Mouse (Mus musculus): ENCODE data around the gene Brd4. TPM values are rescaled to one million over a fixed set of nuclear protein-coding genes. Genes with fewer than 3 reads are reported as not detected.
A peak's percentile ranks its signal among the peaks of the same experiment; 100 is the strongest.

The Brd4 gene
- total and polyA plus RNA-seq, 3 experiments: 12.3 to 91.4 TPM; not detected in 1

GRCm38 (mm10) chr17:32269151-32269550 lies 15.4 kb downstream of the Brd4 start (continued):
- TF ChIP-seq UBTF (IDR thresholded peaks at IDR 0.05; ENCODE audit: borderline replicate concordance, insufficient read depth, low read depth, low read length) (no peak), JUND (IDR thresholded peaks at IDR 0.05; ENCODE audit: low read depth, low read length) (no peak), EP300 (IDR thresholded peaks at IDR 0.05; ENCODE audit: low read depth in 1 of 2, low read length in 2 of 2) (peak; percentile 14 to 34; a peak in 3 of 4 replicates), CHD2 (IDR thresholded peaks at IDR 0.05; ENCODE audit: low read length) (no peak; the same call in 1 of the 2 replicates), MYC (IDR thresholded peaks at IDR 0.05; ENCODE audit: low read depth, low read length) (peak; percentile 48; the same call in 1 of the 2 replicates)

DNA sequence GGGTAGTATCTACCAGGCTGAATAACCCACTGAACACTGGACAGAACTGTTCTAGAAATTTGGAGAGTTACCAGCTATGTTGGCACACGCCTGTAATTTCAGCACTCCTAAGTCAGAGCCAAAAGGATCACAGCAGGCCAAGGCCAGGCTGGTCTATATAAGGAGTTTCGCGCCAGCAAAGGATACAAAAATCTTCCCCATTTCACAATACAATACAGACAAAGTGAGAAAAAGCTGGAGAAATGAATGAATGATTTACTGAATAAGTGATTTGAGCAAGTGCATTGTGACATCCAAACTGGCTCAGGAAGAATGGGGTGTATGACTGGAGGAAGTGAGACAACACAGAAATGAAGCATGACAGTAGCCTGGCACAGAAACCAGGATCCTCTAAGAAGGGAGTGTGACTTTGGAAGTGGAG lies 16.0 kb downstream of the Brd4 start:
- Histone ChIP-seq H3K9me3 (replicated peaks; ENCODE audit: insufficient read depth, low read length) (no peaks in the 10 kb centered on the region), H3K27me3 (ENCODE audit: control insufficient read depth in 1 of 2, insufficient read depth in 2 of 2, low read length in 2 of 2) (no peaks in the 10 kb centered on the region)

DNA sequence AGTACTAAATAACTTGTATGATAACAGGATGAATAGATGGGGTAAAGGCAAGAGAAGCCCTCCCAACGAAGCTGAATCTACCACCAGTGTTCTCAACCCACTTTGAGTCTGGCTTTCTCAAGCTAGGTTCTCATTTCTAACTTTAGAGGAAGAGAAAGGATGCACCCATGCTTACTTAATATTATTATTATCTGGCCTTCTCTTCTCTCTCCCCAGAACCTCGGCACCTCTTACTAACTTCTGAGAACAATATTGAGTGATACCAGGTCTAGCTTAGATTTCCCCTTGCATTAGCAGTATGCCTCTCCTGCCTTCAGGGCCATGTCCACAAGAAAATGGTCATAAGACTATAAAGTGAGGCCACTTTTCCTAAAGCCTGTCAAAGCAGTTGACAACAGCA lies 16.4 kb downstream of the Brd4 start:
- Histone ChIP-seq H3K9ac (ENCODE audit: control insufficient read depth, low read depth, low read length, poor library complexity, severe bottlenecking) (no peak overlapping the region), H3K79me2 (ENCODE audit: control insufficient read depth, insufficient read depth, low read length, poor library complexity) (peaks cover 78% of the 10 kb centered on the region), H3K4me1 (ENCODE audit: control insufficient read depth in 1 of 2, insufficient read depth in 2 of 2, low read length in 2 of 2) (peaks cover 20 to 26% of the 10 kb centered on the region in 2 experiments), H3K27me3 (ENCODE audit: control insufficient read depth in 1 of 2, insufficient read depth in 2 of 2, low read length in 2 of 2) (no peaks in the 10 kb centered on the region), H3K36me3 (ENCODE audit: control insufficient read depth in 1 of 2, insufficient read depth in 2 of 2, low read length in 2 of 2) (peaks cover 18 to 43% of the 10 kb centered on the region in 2 experiments), H3K9me3 (replicated peaks; ENCODE audit: insufficient read depth, low read length) (no peaks in the 10 kb centered on the region), H3K27ac (ENCODE audit: control insufficient read depth, low read depth, low read length) (peak overlapping the region; percentile 47), H3K4me3 (ENCODE audit: control insufficient read depth in 1 of 2, insufficient read depth in 1 of 2, low read depth in 2 of 2, low read length in 2 of 2) (no peak overlapping the region)
- TF ChIP-seq TBP (IDR thresholded peaks at IDR 0.05; ENCODE audit: low read depth, low read length) (no peak), USF1 (IDR thresholded peaks at IDR 0.05; ENCODE audit: low read depth, low read length) (no peak)
- DNase-seq (ENCODE audit: low read depth, low spot score): peak; percentile 51

More for the DNA sequence above, 16.0 kb downstream of the Brd4 start:
- TF ChIP-seq MAZ (IDR thresholded peaks at IDR 0.05; ENCODE audit: low read depth, low read length) (no peak), CTCF (IDR thresholded peaks at IDR 0.05 in 2 of 3, conservative IDR thresholded peaks at IDR 0.05 in 1 of 3; ENCODE audit: control insufficient read depth in 1 of 3, insufficient read depth in 1 of 3, low read depth in 2 of 3, low read length in 3 of 3, poor library complexity in 1 of 3, severe bottlenecking in 1 of 3) (no peak), NRF1 (IDR thresholded peaks at IDR 0.05; ENCODE audit: insufficient read depth, low read depth, low read length, poor library complexity, severe bottlenecking) (no peak)
- Histone ChIP-seq H3K36me3 (ENCODE audit: control insufficient read depth in 1 of 2, insufficient read depth in 2 of 2, low read length in 2 of 2) (peaks cover 21 to 44% of the 10 kb centered on the region in 2 experiments), H3K4me3 (ENCODE audit: control insufficient read depth in 1 of 2, insufficient read depth in 1 of 2, low read depth in 2 of 2, low read length in 2 of 2) (no peak overlapping the region), H3K4me1 (ENCODE audit: control insufficient read depth in 1 of 2, insufficient read depth in 2 of 2, low read length in 2 of 2) (peaks cover 20 to 26% of the 10 kb centered on the region in 2 experiments), H3K27ac (ENCODE audit: control insufficient read depth, low read depth, low read length) (peak overlapping the region; percentile 0; the same call in 1 of the 2 replicates), H3K79me2 (ENCODE audit: control insufficient read depth, insufficient read depth, low read length, poor library complexity) (peaks cover 79% of the 10 kb centered on the region), H3K9ac (ENCODE audit: control insufficient read depth, low read depth, low read length, poor library complexity, severe bottlenecking) (no peak overlapping the region)
- DNase-seq (ENCODE audit: low read depth, low spot score): peak; percentile 37

- peak; percentile 85 for DNase-seq (ENCODE audit: low read depth, low spot score)
- Histone ChIP-seq H3K4me1 (ENCODE audit: control insufficient read depth in 1 of 2, insufficient read depth in 2 of 2, low read length in 2 of 2) (peaks cover 20 to 26% of the 10 kb centered on the region in 2 experiments), H3K9me3 (replicated peaks; ENCODE audit: insufficient read depth, low read length) (no peaks in the 10 kb centered on the region), H3K27ac (ENCODE audit: control insufficient read depth, low read depth, low read length) (peak overlapping the region; percentile 47), H3K36me3 (ENCODE audit: control insufficient read depth in 1 of 2, insufficient read depth in 2 of 2, low read length in 2 of 2) (peaks cover 18 to 40% of the 10 kb centered on the region in 2 experiments), H3K27me3 (ENCODE audit: control insufficient read depth in 1 of 2, insufficient read depth in 2 of 2, low read length in 2 of 2) (no peaks in the 10 kb centered on the region), H3K4me3 (ENCODE audit: control insufficient read depth in 1 of 2, insufficient read depth in 1 of 2, low read depth in 2 of 2, low read length in 2 of 2) (no peak overlapping the region), H3K9ac (ENCODE audit: control insufficient read depth, low read depth, low read length, poor library complexity, severe bottlenecking) (no peak overlapping the region), H3K79me2 (ENCODE audit: control insufficient read depth, insufficient read depth, low read length, poor library complexity) (peaks cover 78% of the 10 kb centered on the region)
- TF ChIP-seq POLR2AphosphoS2 (IDR thresholded peaks at IDR 0.05; ENCODE audit: low read length) (no peak), MAFK (IDR thresholded peaks at IDR 0.05; ENCODE audit: borderline replicate concordance, low read depth, low read length) (0 out of 2 replicates have a peak, but pooled peaks have one; percentile 51), MXI1 (IDR thresholded peaks at IDR 0.05; ENCODE audit: low read depth, low read length) (peak; percentile 23; the same call in 1 of the 2 replicates), SIN3A (IDR thresholded peaks at IDR 0.05; ENCODE audit: low read length) (0 out of 2 replicates have a peak, but pooled peaks have one; percentile 34), CHD1 (IDR thresholded peaks at IDR 0.05; ENCODE audit: low read depth, low read length) (no peak), TAL1 (IDR thresholded peaks at IDR 0.05; ENCODE audit: low read length) (peak; percentile 50), EP300 (IDR thresholded peaks at IDR 0.05; ENCODE audit: low read depth in 1 of 2, low read length in 2 of 2) (peak in 1 of 2 experiments; percentile 51; a peak in 2 of 4 replicates), GATA1 (IDR thresholded peaks at IDR 0.05; ENCODE audit: low read depth, low read length) (peak; percentile 85), ETS1 (IDR thresholded peaks at IDR 0.05; ENCODE audit: low read depth, low read length) (peak; percentile 65), UBTF (IDR thresholded peaks at IDR 0.05; ENCODE audit: borderline replicate concordance, insufficient read depth, low read depth, low read length) (no peak)
Measured at GRCm38 (mm10) chr17:32267617-32268016, 16.9 kb downstream of the Brd4 start.

All from MEL (cell line).